Mouse (Mus musculus) layer of hippocampus, postnatal 25 days (tissue): Measurements from ENCODE around the gene AK157302. TPM values are rescaled to one million over a fixed set of nuclear protein-coding genes. Genes with fewer than 3 reads are reported as not detected.

Experiments
- DNase-seq, 2 experiments: peaks; one replicate each; pipeline ENCODE4 v3.0.0; 2022; ENCODE audit warnings: mixed read lengths in 2 of 2, low spot score in 1 of 2; ENCODE audit errors: extremely low spot score in 1 of 2
- microRNA-seq, 2 experiments: library from miRNA; unstranded; fragments of <30 nt; microRNA quantifications; one replicate each; pipeline ENCODE4 v1.2.0; 2021
- total RNA-seq, 2 experiments: library from RNA; stranded (reverse); gene quantifications; 2 replicates each; pipeline ENCODE4 v1.2.3; 2021

AK157302 gene
- total RNA-seq, 2 experiments from 2014 or later, result 21.2 to 24.4 TPM

DNA sequence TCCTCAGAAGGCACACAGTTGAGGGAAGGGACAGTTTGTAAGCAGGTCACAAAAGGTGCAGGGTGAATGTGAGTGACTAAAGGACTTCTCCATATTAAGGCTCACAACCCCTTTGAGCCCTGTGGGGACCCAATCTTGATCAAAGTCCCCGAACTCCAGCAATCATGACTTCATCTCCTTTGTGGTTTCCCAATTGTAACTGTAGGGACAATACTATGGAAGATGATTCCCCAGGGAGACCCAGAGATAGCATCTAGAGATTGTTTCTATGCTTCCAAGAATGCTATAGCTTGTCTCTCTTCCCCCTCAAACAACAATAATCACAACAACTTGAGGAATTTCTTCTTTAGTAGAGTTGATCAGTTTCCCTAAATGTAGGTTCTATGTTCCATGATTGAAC lies 47.7 kb downstream of the AK157302 start, which contains the start of gene Olfr1366:
Gene Olfr1366 (minus strand): TSS at position 101 of the 400 bp plus-strand sequence.
- DNase-seq, result no peak

Small RNAs within 50 kb of the gene (microRNA-seq; reads per million reads assigned to microRNA genes)
- gene Mir1896, result 0 reads per million in 2 experiments

Other genes starting within 250 kb of the AK157302 start
- not detected for gene Gpx5, start 202.5 kb upstream of the AK157302 start, total RNA-seq
- gene Gpx6, start 183.1 kb upstream of the AK157302 start, total RNA-seq, result not detected
- not detected for gene Olfr1367, start 148.3 kb upstream of the AK157302 start, total RNA-seq
- gene Zscan12, start 132.4 kb upstream of the AK157302 start, total RNA-seq, result 1 to 10 TPM; 8.5 to 9.7 TPM
- 10 to 100 TPM; 35.6 to 42.4 TPM for gene Zkscan3, start 92.5 kb upstream of the AK157302 start, total RNA-seq
- gene Pgbd1, start 54.2 kb upstream of the AK157302 start, total RNA-seq, result 1 to 10 TPM; 1.2 to 1.8 TPM
- 10 to 100 TPM; 45.3 to 47.3 TPM for gene Zscan26, start 41.5 kb upstream of the AK157302 start, total RNA-seq
- gene Nkapl, start 26.7 kb upstream of the AK157302 start, total RNA-seq, result 1 to 10 TPM in 1 of 2 experiments, under 1 TPM in 1; 0.91 to 1.6 TPM
- gene Zkscan4, start 16.3 kb upstream of the AK157302 start, total RNA-seq, result 1 to 10 TPM; 5.8 to 6.7 TPM
- gene Gm10065, start 15.8 kb upstream of the AK157302 start, total RNA-seq, result not detected
- 10 to 100 TPM; 68.8 to 76.1 TPM for gene Gm11273, start 6.2 kb downstream of the AK157302 start, total RNA-seq
- 10 to 100 TPM; 16.4 to 17.0 TPM for gene Zkscan8, start 35.9 kb downstream of the AK157302 start, total RNA-seq
- not detected for gene Olfr1366, start 47.6 kb downstream of the AK157302 start, total RNA-seq
- not detected for gene Olfr1535, start 64.7 kb downstream of the AK157302 start, total RNA-seq
- not detected for gene Olfr1364, start 86.5 kb downstream of the AK157302 start, total RNA-seq
- gene Olfr1362, start 118.8 kb downstream of the AK157302 start, total RNA-seq, result not detected
- gene Olfr11, start 147.3 kb downstream of the AK157302 start, total RNA-seq, result not detected
- not detected for gene Olfr1361, start 168.2 kb downstream of the AK157302 start, total RNA-seq
- gene Olfr1360, start 182.2 kb downstream of the AK157302 start, total RNA-seq, result not detected
- not detected for gene Olfr1359, start 202.9 kb downstream of the AK157302 start, total RNA-seq
- 10 to 100 TPM; 32.0 to 37.1 TPM for gene Hist1h2bl, start 220.9 kb downstream of the AK157302 start, total RNA-seq
- 10 to 100 TPM; 25.2 to 27.6 TPM for gene Hist1h2ai, start 221.2 kb downstream of the AK157302 start, total RNA-seq
- 10 to 100 TPM; 51.7 to 65.0 TPM for gene Hist1h3h, start 222.4 kb downstream of the AK157302 start, total RNA-seq
- gene Hist1h2bm, start 226.8 kb downstream of the AK157302 start, total RNA-seq, result 1 to 10 TPM; 6.5 to 8.1 TPM
- 10 to 100 TPM; 17.6 to 19.5 TPM for gene Hist1h4j, start 239.8 kb downstream of the AK157302 start, total RNA-seq